ENCODE assay signal across 10 mouse cellular contexts in genomic region chr4:136149734-136150133, GRCm38 (mm10). TPM values are rescaled to one million over a fixed set of nuclear protein-coding genes. Genes with fewer than 3 reads are reported as not detected.
DNase-seq lines count a peak whose midpoint lies in the region; ATAC-seq and TF ChIP-seq lines count a peak whose summit lies in the region.
"Had no signal": no experiment of that assay in that cellular context is flagged by ENCODE, and none has a peak within 500 bp of the region (broad histone marks: within the 10 kb centered on the region; RNA-seq: fewer than 3 reads in every experiment).

No protein-coding gene starts in this region.

- H3K27me3 ChIP-seq in cerebellum, adult 2 months (ENCODE audit: control insufficient read depth, insufficient read depth, low read length): no peaks in the 10 kb centered on the region; the same call in 1 of the 2 replicates
- H3K27me3 ChIP-seq in hindbrain, postnatal 0 days (ENCODE audit: insufficient read depth, low read length): peaks cover 13% of the 10 kb centered on the region
- H3K27me3 ChIP-seq: Patski had no signal

- H3K4me1 ChIP-seq in cerebellum, adult 2 months (ENCODE audit: control insufficient read depth, insufficient read depth, low read length): no peaks in the 10 kb centered on the region
- H3K4me1 ChIP-seq in bone marrow, adult 2 months (ENCODE audit: control insufficient read depth, insufficient read depth, low read length): peaks cover 1% of the 10 kb centered on the region; the same call in 1 of the 2 replicates
- H3K4me1 ChIP-seq in hindbrain, postnatal 0 days (ENCODE audit: insufficient read depth, low read length): peaks cover 3% of the 10 kb centered on the region; the same call in 1 of the 2 replicates

- H3K4me3 ChIP-seq in cerebellum, adult 2 months (replicated peaks; ENCODE audit: insufficient read depth, low read depth, low read length): no peak overlapping the region
- H3K4me3 ChIP-seq in bone marrow, adult 2 months (replicated peaks; ENCODE audit: control insufficient read depth, low read depth, low read length): no peak overlapping the region
- H3K4me3 ChIP-seq in hindbrain, postnatal 0 days (ENCODE audit: low read length): no peak overlapping the region
- H3K4me3 ChIP-seq: liver, embryonic 13.5 days had no signal

- no peak overlapping the region for H3K27ac ChIP-seq in cerebellum, adult 2 months (ENCODE audit: insufficient read depth, low read length)
- no peak overlapping the region for H3K27ac ChIP-seq in bone marrow, adult 2 months (ENCODE audit: control insufficient read depth, insufficient read depth, low read depth, low read length, poor library complexity)
- H3K27ac ChIP-seq in hindbrain, postnatal 0 days: no peak overlapping the region
- H3K27ac ChIP-seq: liver, embryonic 13.5 days had no signal

- no peak overlapping the region for H3K4me2 ChIP-seq in hindbrain, postnatal 0 days (ENCODE audit: low read depth, low read length)
- H3K4me2 ChIP-seq: liver, embryonic 13.5 days had no signal

- H3K9me3 ChIP-seq in hindbrain, postnatal 0 days (ENCODE audit: low read length): no peaks in the 10 kb centered on the region
- H3K9me3 ChIP-seq: liver, embryonic 13.5 days had no signal

- no peak for TF ChIP-seq POLR2A in cerebellum, adult 2 months (IDR thresholded peaks at IDR 0.05; ENCODE audit: borderline replicate concordance, insufficient read depth, low read length)
- no peak for TF ChIP-seq POLR2A in bone marrow, adult 2 months (IDR thresholded peaks at IDR 0.05; ENCODE audit: borderline replicate concordance, control insufficient read depth, low read depth, low read length)

- no peak overlapping the region for H3K9ac ChIP-seq in hindbrain, postnatal 0 days (replicated peaks; ENCODE audit: low read length)
- H3K9ac ChIP-seq: liver, embryonic 13.5 days had no signal

- WGBS in cerebellum, adult 2 months: 55% methylated on average over 3 of the region's 3 CpGs
- 43% methylated on average over 3 of the region's 3 CpGs for WGBS in bone marrow, adult 2 months
- WGBS in hindbrain, postnatal 0 days: 42% methylated on average over 3 of the region's 3 CpGs

- intact Hi-C loops in left cerebral cortex, postnatal 4 days (cut with DNase I): no loop called here
- intact Hi-C loops in left cerebral cortex, postnatal 14 days (cut with DNase I): loop anchor here (2.0 kb wide), 1 partner anchor 79 kb away; no protein-coding TSS in a partner anchor

- H3K36me3 ChIP-seq in hindbrain, postnatal 0 days (ENCODE audit: insufficient read depth, low read length): no peaks in the 10 kb centered on the region
- H3K36me3 ChIP-seq: liver, embryonic 13.5 days had no signal

- no peak for ATAC-seq in hindbrain, postnatal 0 days
- ATAC-seq: Patski had no signal

- peak; percentile 36; the same call in 1 of the 2 replicates for TF ChIP-seq CTCF in cerebellum, adult 2 months (IDR thresholded peaks at IDR 0.05; ENCODE audit: borderline replicate concordance, insufficient read depth, low read depth, low read length)
- peak; percentile 87 for TF ChIP-seq CTCF in bone marrow, adult 2 months (IDR thresholded peaks at IDR 0.05; ENCODE audit: control insufficient read depth, insufficient read depth, low read length)
- TF ChIP-seq CTCF in hindbrain, postnatal 0 days (IDR thresholded peaks at IDR 0.05; ENCODE audit: low read depth): peak; percentile 75

- no peak for DNase-seq in cerebellum, adult 2 months
- DNase-seq in cerebellum, postnatal 4 days (ENCODE audit: low spot score in 2 of 2): no peak
- peak; percentile 45 for DNase-seq in left cerebral cortex, postnatal 4 days
- no peak for DNase-seq in left cerebral cortex, postnatal 14 days (ENCODE audit: low spot score in 2 of 2)
- DNase-seq in hindbrain, postnatal 0 days (ENCODE audit: low spot score): peak; percentile 74
- DNase-seq in retina, postnatal 1 day: peak; percentile 73
- DNase-seq in frontal cortex, postnatal 36 days (ENCODE audit: low spot score in 2 of 2): no peak
- DNase-seq: liver, embryonic 13.5 days had no signal

RNA-seq across cellular contexts. Expression of gene Id3, which starts 6.4 kb away (rescaled TPM):
- 53.6 and 55.1 TPM in 2 replicates for polyA plus RNA-seq in cerebellum, adult 2 months (2012; rRNA removed)
- total RNA-seq in left cerebral cortex, postnatal 4 days (2021): 10 to 100 TPM; 50.9 to 52.7 TPM
- total RNA-seq in left cerebral cortex, postnatal 14 days (2021): 10 to 100 TPM; 30.2 to 53.1 TPM
- polyA plus RNA-seq in bone marrow, adult 2 months (2011; ENCODE audit: insufficient read depth, insufficient read length, low replicate concordance, missing spikeins): 14.5 and 33.8 TPM in 2 replicates
- total RNA-seq in hindbrain, postnatal 0 days (2014; rRNA removed): 204 and 344 TPM in 2 replicates
- polyA plus RNA-seq in hindbrain, postnatal 0 days (2015; fragmentation: Nextera tagmentation; extraction: Ambion mirVana): 253 and 254 TPM in 2 replicates

RNA-seq across cellular contexts. Expression of gene E2f2, which starts 22.5 kb away (rescaled TPM):
- polyA plus RNA-seq in cerebellum, adult 2 months (2012; rRNA removed): 0.27 and 0.74 TPM in 2 replicates
- 1 to 10 TPM; 1.4 to 1.5 TPM for total RNA-seq in left cerebral cortex, postnatal 4 days (2021)
- under 1 TPM; 0.90 to 0.93 TPM for total RNA-seq in left cerebral cortex, postnatal 14 days (2021)
- polyA plus RNA-seq in bone marrow, adult 2 months (2011; ENCODE audit: insufficient read depth, insufficient read length, low replicate concordance, missing spikeins): 146 and 157 TPM in 2 replicates
- 3.5 and 3.7 TPM in 2 replicates for total RNA-seq in hindbrain, postnatal 0 days (2014; rRNA removed)
- 2.3 and 2.4 TPM in 2 replicates for polyA plus RNA-seq in hindbrain, postnatal 0 days (2015; fragmentation: Nextera tagmentation; extraction: Ambion mirVana)

RNA-seq across cellular contexts. Expression of gene Asap3, which starts 56.4 kb away (rescaled TPM):
- 5.5 and 6.3 TPM in 2 replicates for polyA plus RNA-seq in cerebellum, adult 2 months (2012; rRNA removed)
- 1 to 10 TPM; 4.2 to 4.9 TPM for total RNA-seq in left cerebral cortex, postnatal 4 days (2021)
- 1 to 10 TPM; 3.9 to 4.2 TPM for total RNA-seq in left cerebral cortex, postnatal 14 days (2021)
- polyA plus RNA-seq in bone marrow, adult 2 months (2011; ENCODE audit: insufficient read depth, insufficient read length, low replicate concordance, missing spikeins): 0.23 and 0.60 TPM in 2 replicates
- 9.1 and 10.5 TPM in 2 replicates for total RNA-seq in hindbrain, postnatal 0 days (2014; rRNA removed)
- polyA plus RNA-seq in hindbrain, postnatal 0 days (2015; fragmentation: Nextera tagmentation; extraction: Ambion mirVana): 4.1 TPM in 2 replicates

Comparison
In these comparisons a context has a peak if more than half of its experiments do, and no peak if none do; other contexts are left out.
1. DNase-seq: peak in left cerebral cortex, postnatal 4 days (single experiment), hindbrain, postnatal 0 days (single experiment) and retina, postnatal 1 day (single experiment); none in cerebellum, adult 2 months (0 of 2), cerebellum, postnatal 4 days (0 of 2), left cerebral cortex, postnatal 14 days (0 of 2) and frontal cortex, postnatal 36 days (0 of 2).
2. CTCF ChIP-seq: peak in every context shown above with its lines; median percentile 87 in bone marrow, adult 2 months; 75 in hindbrain, postnatal 0 days; 36 in cerebellum, adult 2 months.